Mouse (Mus musculus): ENCODE results near the gene Nrxn1. TPM values are rescaled to one million over a fixed set of nuclear protein-coding genes. Genes with fewer than 3 reads are reported as not detected.

Nrxn1 gene
- total and polyA plus RNA-seq, 3 experiments = 0.22 TPM; not detected in 2

GRCm38 (mm10) chr17:90390316-90391212, 702.3 kb downstream of the Nrxn1 start:
- DNase-seq (ENCODE audit: low spot score) = no peak

GRCm38 (mm10) chr17:90384856-90385255, 708.0 kb downstream of the Nrxn1 start:
- H3K4me3 ChIP-seq (ENCODE audit: low read depth, low read length) = no peak overlapping the region
- H3K27me3 ChIP-seq (ENCODE audit: insufficient read depth, low read length) = no peaks in the 10 kb centered on the region
- H3K36me3 ChIP-seq (replicated peaks) = no peaks in the 10 kb centered on the region
- no peaks in the 10 kb centered on the region for H3K9me3 ChIP-seq (replicated peaks)
- ATAC-seq (ENCODE audit: extremely low read depth, insufficient number of reproducible peaks, low FRiP score, poor library complexity, severe bottlenecking) = no peak
- H3K4me1 ChIP-seq (ENCODE audit: insufficient read depth, low read depth, low read length) = no peaks in the 10 kb centered on the region
- DNase-seq (ENCODE audit: low spot score) = no peak
- no peak for TF ChIP-seq CTCF (IDR thresholded peaks at IDR 0.05; ENCODE audit: low read depth, low read length)
- TF ChIP-seq POLR2AphosphoS5 (IDR thresholded peaks at IDR 0.05; ENCODE audit: insufficient replicate concordance, low read depth, low read length) = no peak
- no peak for TF ChIP-seq GATA2 (IDR thresholded peaks at IDR 0.05; ENCODE audit: borderline replicate concordance, low read depth, low read length)
- no peak for TF ChIP-seq TAL1 (conservative IDR thresholded peaks at IDR 0.05; ENCODE audit: low read depth, low read length)
- no peak for TF ChIP-seq GATA1 (IDR thresholded peaks at IDR 0.05; ENCODE audit: borderline replicate concordance, low read length)

More at GRCm38 (mm10) chr17:90390316-90391212, 702.3 kb downstream of the Nrxn1 start:
- no peaks in the 10 kb centered on the region for H3K4me1 ChIP-seq (ENCODE audit: insufficient read depth, low read depth, low read length)
- no peak overlapping the region for H3K4me3 ChIP-seq (ENCODE audit: low read depth, low read length)
- ATAC-seq (ENCODE audit: extremely low read depth, insufficient number of reproducible peaks, low FRiP score, poor library complexity, severe bottlenecking) = no peak
- H3K36me3 ChIP-seq (replicated peaks) = no peaks in the 10 kb centered on the region
- no peak for TF ChIP-seq GATA1 (IDR thresholded peaks at IDR 0.05; ENCODE audit: borderline replicate concordance, low read length)
- TF ChIP-seq CTCF (IDR thresholded peaks at IDR 0.05; ENCODE audit: low read depth, low read length) = no peak
- TF ChIP-seq TAL1 (conservative IDR thresholded peaks at IDR 0.05; ENCODE audit: low read depth, low read length) = no peak
- peaks cover 4% of the 10 kb centered on the region; the same call in 1 of the 2 replicates for H3K9me3 ChIP-seq (replicated peaks)
- H3K27me3 ChIP-seq (ENCODE audit: insufficient read depth, low read length) = no peaks in the 10 kb centered on the region

DNA sequence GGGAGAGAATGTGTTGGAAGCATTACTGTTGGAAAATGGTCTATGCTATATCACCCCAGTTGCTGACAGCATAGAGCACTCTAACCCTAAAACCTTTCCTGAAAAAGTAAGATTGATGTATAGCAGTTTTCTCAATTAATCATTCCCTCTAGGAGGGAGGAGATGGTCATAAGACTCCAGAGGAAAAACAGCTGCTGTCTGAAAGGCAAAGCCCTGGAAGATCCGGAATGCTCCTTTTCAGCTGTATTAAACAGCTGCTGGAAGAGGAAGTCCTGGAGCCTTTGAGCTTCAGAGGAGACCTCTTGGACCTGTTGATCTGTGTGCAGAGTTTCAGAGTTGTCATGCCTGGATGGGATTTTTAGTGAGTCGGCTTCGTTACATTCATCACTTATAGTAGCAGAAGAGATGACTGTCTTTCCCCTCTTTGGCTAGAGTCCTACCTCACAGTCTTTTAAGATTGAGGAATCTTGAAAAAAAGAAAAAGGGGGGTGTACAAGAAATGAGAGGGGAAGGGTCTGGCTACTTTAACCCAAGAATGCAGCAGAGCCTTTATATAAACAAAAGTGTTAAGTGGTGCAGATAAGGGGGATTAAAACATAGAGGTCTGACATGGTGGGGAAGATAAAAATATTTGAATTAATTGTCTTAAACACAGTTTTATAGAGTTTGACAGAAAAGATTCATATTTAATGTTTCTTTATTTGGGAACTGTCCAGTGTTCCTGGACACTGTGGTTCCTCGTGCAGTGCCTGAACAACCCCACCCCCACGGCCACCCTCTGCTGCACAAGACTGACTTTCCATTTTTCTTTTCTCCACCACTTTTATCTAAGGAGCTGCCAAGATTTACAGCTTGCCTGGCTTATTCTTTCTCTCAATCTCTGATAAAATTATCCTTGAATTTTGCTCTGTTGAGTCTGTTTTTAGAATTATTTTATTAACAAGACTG, 710.1 kb downstream of the Nrxn1 start:
- DNase-seq (ENCODE audit: low spot score) = no peak
- H3K4me1 ChIP-seq (ENCODE audit: insufficient read depth, low read depth, low read length) = no peaks in the 10 kb centered on the region
- no peaks in the 10 kb centered on the region for H3K36me3 ChIP-seq (replicated peaks)
- no peak overlapping the region for H3K4me3 ChIP-seq (ENCODE audit: low read depth, low read length)
- ATAC-seq (ENCODE audit: extremely low read depth, insufficient number of reproducible peaks, low FRiP score, poor library complexity, severe bottlenecking) = no peak
- no peak for TF ChIP-seq GATA1 (IDR thresholded peaks at IDR 0.05; ENCODE audit: borderline replicate concordance, low read length)
- no peak for TF ChIP-seq TAL1 (conservative IDR thresholded peaks at IDR 0.05; ENCODE audit: low read depth, low read length)
- TF ChIP-seq POLR2AphosphoS5 (IDR thresholded peaks at IDR 0.05; ENCODE audit: insufficient replicate concordance, low read depth, low read length) = no peak
- no peak for TF ChIP-seq CTCF (IDR thresholded peaks at IDR 0.05; ENCODE audit: low read depth, low read length)
- TF ChIP-seq GATA2 (IDR thresholded peaks at IDR 0.05; ENCODE audit: borderline replicate concordance, low read depth, low read length) = no peak
- no peaks in the 10 kb centered on the region for H3K9me3 ChIP-seq (replicated peaks)
- H3K27me3 ChIP-seq (ENCODE audit: insufficient read depth, low read length) = no peaks in the 10 kb centered on the region

- no peaks in the 10 kb centered on the region for H3K9me3 ChIP-seq (replicated peaks)
- no peaks in the 10 kb centered on the region for H3K36me3 ChIP-seq (replicated peaks)
- no peaks in the 10 kb centered on the region for H3K4me1 ChIP-seq (ENCODE audit: insufficient read depth, low read depth, low read length)
- H3K4me3 ChIP-seq (ENCODE audit: low read depth, low read length) = no peak overlapping the region
- no peak for ATAC-seq (ENCODE audit: extremely low read depth, insufficient number of reproducible peaks, low FRiP score, poor library complexity, severe bottlenecking)
- TF ChIP-seq TAL1 (conservative IDR thresholded peaks at IDR 0.05; ENCODE audit: low read depth, low read length) = no peak
- H3K27me3 ChIP-seq (ENCODE audit: insufficient read depth, low read length) = no peaks in the 10 kb centered on the region
- DNase-seq (ENCODE audit: low spot score) = no peak
These were observed 716.3 kb downstream of the Nrxn1 start for GRCm38 (mm10) chr17:90376533-90376932.

DNA sequence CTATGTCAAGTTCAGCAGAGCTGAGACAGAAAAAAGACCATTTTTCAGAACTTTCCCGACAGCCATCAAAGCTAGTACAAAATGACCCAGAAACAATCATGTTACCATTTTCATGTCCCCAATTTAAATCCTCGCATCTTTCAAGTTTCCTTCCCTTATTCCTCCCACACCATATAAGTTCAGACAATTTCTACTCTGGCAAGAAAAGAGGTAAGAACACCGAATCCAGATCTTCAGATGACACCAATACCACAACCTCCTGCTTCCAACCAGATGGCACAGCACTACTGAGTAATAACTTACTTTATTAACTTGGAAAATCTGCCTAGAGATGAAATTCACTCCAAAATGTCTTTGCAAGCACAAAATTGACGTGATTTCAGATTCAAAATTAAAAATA, 730.7 kb downstream of the Nrxn1 start:
- TF ChIP-seq POLR2AphosphoS5 (IDR thresholded peaks at IDR 0.05; ENCODE audit: insufficient replicate concordance, low read depth, low read length) (no peak), TAL1 (conservative IDR thresholded peaks at IDR 0.05; ENCODE audit: low read depth, low read length) (no peak), CTCF (IDR thresholded peaks at IDR 0.05; ENCODE audit: low read depth, low read length) (no peak), GATA2 (IDR thresholded peaks at IDR 0.05; ENCODE audit: borderline replicate concordance, low read depth, low read length) (no peak), GATA1 (IDR thresholded peaks at IDR 0.05; ENCODE audit: borderline replicate concordance, low read length) (no peak)
- H3K4me3 ChIP-seq (ENCODE audit: low read depth, low read length) = no peak overlapping the region
- no peaks in the 10 kb centered on the region for H3K4me1 ChIP-seq (ENCODE audit: insufficient read depth, low read depth, low read length)
- no peaks in the 10 kb centered on the region for H3K9me3 ChIP-seq (replicated peaks)
- ATAC-seq (ENCODE audit: extremely low read depth, insufficient number of reproducible peaks, low FRiP score, poor library complexity, severe bottlenecking) = no peak
- H3K27me3 ChIP-seq (ENCODE audit: insufficient read depth, low read length) = no peaks in the 10 kb centered on the region
- H3K36me3 ChIP-seq (replicated peaks) = no peaks in the 10 kb centered on the region
- DNase-seq (ENCODE audit: low spot score) = no peak

GRCm38 (mm10) chr17:90349385-90350095, 743.3 kb downstream of the Nrxn1 start:
- no peak for DNase-seq (ENCODE audit: low spot score)
- no peaks in the 10 kb centered on the region for H3K36me3 ChIP-seq (replicated peaks)
- no peaks in the 10 kb centered on the region for H3K4me1 ChIP-seq (ENCODE audit: insufficient read depth, low read depth, low read length)
- TF ChIP-seq TAL1 (conservative IDR thresholded peaks at IDR 0.05; ENCODE audit: low read depth, low read length) (no peak), GATA1 (IDR thresholded peaks at IDR 0.05; ENCODE audit: borderline replicate concordance, low read length) (no peak), CTCF (IDR thresholded peaks at IDR 0.05; ENCODE audit: low read depth, low read length) (no peak), GATA2 (IDR thresholded peaks at IDR 0.05; ENCODE audit: borderline replicate concordance, low read depth, low read length) (no peak), POLR2AphosphoS5 (IDR thresholded peaks at IDR 0.05; ENCODE audit: insufficient replicate concordance, low read depth, low read length) (no peak)
- ATAC-seq (ENCODE audit: extremely low read depth, insufficient number of reproducible peaks, low FRiP score, poor library complexity, severe bottlenecking) = no peak
- H3K4me3 ChIP-seq (ENCODE audit: low read depth, low read length) = no peak overlapping the region
- no peaks in the 10 kb centered on the region for H3K27me3 ChIP-seq (ENCODE audit: insufficient read depth, low read length)
- no peaks in the 10 kb centered on the region for H3K9me3 ChIP-seq (replicated peaks)

All from G1E (cell line).